Mouse (Mus musculus) leukemia stem cell, adult 10-12 weeks (primary cell): ENCODE results near the gene Ackr2. TPM values are rescaled to one million over a fixed set of nuclear protein-coding genes. Genes with fewer than 3 reads are reported as not detected.

Experiments used
- polyA plus RNA-seq: library from polyadenylated mRNA; stranded (reverse); fragments of >175 nt; gene quantifications from 2 replicates; pipeline ENCODE4 v1.2.3, GENCODE M21; 2012; ENCODE audit warnings: low replicate concordance

The Ackr2 gene
- polyA plus RNA-seq = 0.14 and 0.76 TPM in 2 replicates

GRCm38 (mm10) chr9:121898245-121898644 lies at the start of gene Ackr2:
TSS of gene Ackr2 (plus strand) at chr9:121898355.

GRCm38 (mm10) chr9:121858153-121858488 lies 40.0 kb upstream of the Ackr2 start, which contains the start of gene Higd1a:
TSS of gene Higd1a (minus strand) at chr9:121858362.

DNA sequence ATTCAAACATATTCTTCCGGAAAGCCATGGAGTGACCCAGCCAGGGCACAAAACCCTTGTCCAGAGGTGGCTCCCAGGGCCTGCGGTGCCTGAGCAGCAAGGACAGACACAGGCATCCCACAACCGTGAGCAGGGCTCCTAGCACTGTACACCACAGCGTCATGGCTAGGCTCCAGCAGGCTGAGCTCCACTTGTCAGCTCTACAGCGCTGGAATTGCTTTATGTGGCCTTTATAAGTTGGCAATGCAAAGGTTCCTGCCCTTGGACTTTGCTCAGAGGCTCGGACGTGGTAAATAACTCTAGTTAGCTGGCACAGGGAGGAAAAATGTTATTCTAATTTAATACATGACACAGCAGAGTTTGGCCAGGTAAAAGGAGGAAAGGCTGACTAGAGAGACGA lies 17.9 kb downstream of the Ackr2 start, which contains the start of gene Cyp8b1:
TSS of gene Cyp8b1 (minus strand) at position 204 of the 400 bp plus-strand sequence.

GRCm38 (mm10) chr9:121950418-121951113 lies 52.4 kb downstream of the Ackr2 start, which contains the start of gene Fam198a:
TSS of gene Fam198a (plus strand) at chr9:121950988.

Other genes with a start within 250 kb of the Ackr2 start
- 8.1 and 14.6 TPM in 2 replicates for gene Sec22c, start 192.9 kb upstream of the Ackr2 start, polyA plus RNA-seq
- gene Ss18l2, start 188.0 kb upstream of the Ackr2 start, polyA plus RNA-seq = 11.0 and 17.7 TPM in 2 replicates
- gene Nktr, start 179.2 kb upstream of the Ackr2 start, polyA plus RNA-seq = 15.2 and 28.9 TPM in 2 replicates
- 0.63 and 2.2 TPM in 2 replicates for gene Zfp651, start 139.0 kb upstream of the Ackr2 start, polyA plus RNA-seq
- gene Klhl40, start 120.7 kb upstream of the Ackr2 start, polyA plus RNA-seq = not detected in 2 replicates
- gene Hhatl, start 105.8 kb upstream of the Ackr2 start, polyA plus RNA-seq = not detected in 2 replicates
- gene Ccdc13, start 58.9 kb upstream of the Ackr2 start, polyA plus RNA-seq = not detected in 2 replicates
- gene Higd1a, start 40.0 kb upstream of the Ackr2 start, polyA plus RNA-seq = 17.8 and 26.4 TPM in 2 replicates
- 0.26 TPM in 1 of 2 replicates, not detected in the other for gene Cyp8b1, start 17.9 kb downstream of the Ackr2 start, polyA plus RNA-seq
- gene Fam198a, start 52.6 kb downstream of the Ackr2 start, polyA plus RNA-seq = 0.24 TPM in 1 of 2 replicates, not detected in the other
- gene Pomgnt2, start 98.8 kb downstream of the Ackr2 start, polyA plus RNA-seq = 1.3 and 1.7 TPM in 2 replicates
- 8.8 and 11.7 TPM in 2 replicates for gene Snrk, start 218.9 kb downstream of the Ackr2 start, polyA plus RNA-seq